Mouse (Mus musculus): ENCODE data around the gene Mgat4e. TPM values are rescaled to one million over a fixed set of nuclear protein-coding genes. Genes with fewer than 3 reads are reported as not detected.

Mgat4e gene
- polyA plus RNA-seq, 1 experiment = not detected

- H3K79me2 ChIP-seq (ENCODE audit: control insufficient read depth, insufficient read depth) = no peaks in the 10 kb centered on the region
- H3K4me3 ChIP-seq = no peak overlapping the region
- H3K4me2 ChIP-seq (ENCODE audit: low read depth) = no peak overlapping the region
- no peak overlapping the region for H3ac ChIP-seq (ENCODE audit: control insufficient read depth, insufficient read length)
- H3K27me3 ChIP-seq (ENCODE audit: control insufficient read depth, insufficient read depth, insufficient read length) = no peaks in the 10 kb centered on the region
- H3K36me3 ChIP-seq (ENCODE audit: control insufficient read depth, insufficient read depth) = no peaks in the 10 kb centered on the region
- TF ChIP-seq MYOG (IDR thresholded peaks at IDR 0.05; ENCODE audit: control insufficient read depth in 1 of 3, insufficient read depth in 1 of 3, insufficient read length in 2 of 3, low read depth in 2 of 3) = no peak
- no peak for TF ChIP-seq POLR2AphosphoS2 (IDR thresholded peaks at IDR 0.05; ENCODE audit: insufficient read length, low read depth)
- no peak for TF ChIP-seq E2F4 (IDR thresholded peaks at IDR 0.05; ENCODE audit: insufficient read depth)
- no peak for TF ChIP-seq TCF12 (IDR thresholded peaks at IDR 0.05; ENCODE audit: insufficient read depth, poor library complexity, severe bottlenecking)
- no peak for TF ChIP-seq MAX (IDR thresholded peaks at IDR 0.05; ENCODE audit: low read depth)
- TF ChIP-seq CEBPB (IDR thresholded peaks at IDR 0.05; ENCODE audit: insufficient read depth, poor library complexity, severe bottlenecking) = no peak
- no peak for TF ChIP-seq POLR2A (IDR thresholded peaks at IDR 0.05; ENCODE audit: insufficient read length, low read depth)
- TF ChIP-seq SRF (IDR thresholded peaks at IDR 0.05; ENCODE audit: control insufficient read depth, insufficient read length, low read depth) = no peak
- no peak for TF ChIP-seq USF1 (IDR thresholded peaks at IDR 0.05; ENCODE audit: low read depth)
- TF ChIP-seq MYOD1 (IDR thresholded peaks at IDR 0.05; ENCODE audit: control insufficient read depth in 1 of 3, insufficient read length in 2 of 3, low read depth in 2 of 3) = no peak
Observed at GRCm38 (mm10) chr1:134526752-134527151, 22.7 kb downstream of the Mgat4e start.

DNA sequence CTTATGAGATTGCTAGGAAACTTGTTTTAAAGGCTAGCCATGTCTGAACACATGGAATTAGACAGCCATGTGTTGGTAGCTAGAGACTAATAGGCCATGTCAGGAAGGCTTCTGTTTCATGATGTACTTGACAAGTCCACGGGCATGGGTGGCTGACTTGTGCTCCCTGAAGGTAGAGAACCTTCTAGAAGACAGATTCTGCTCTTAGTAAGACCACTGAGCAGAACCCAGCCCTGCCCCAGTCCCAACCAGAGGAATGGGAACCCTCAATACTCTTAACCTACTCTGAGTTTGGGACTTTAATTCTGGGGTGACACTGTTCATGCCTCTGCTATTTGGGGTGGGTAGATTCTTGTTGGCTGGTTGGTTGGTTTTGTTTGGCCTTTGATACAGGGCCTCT lies 24.5 kb downstream of the Mgat4e start:
- no peak overlapping the region for H3ac ChIP-seq (ENCODE audit: control insufficient read depth, insufficient read length)
- no peaks in the 10 kb centered on the region for H3K36me3 ChIP-seq (ENCODE audit: control insufficient read depth, insufficient read depth)
- H3K79me2 ChIP-seq (ENCODE audit: control insufficient read depth, insufficient read depth) = no peaks in the 10 kb centered on the region
- H3K27me3 ChIP-seq (ENCODE audit: control insufficient read depth, insufficient read depth, insufficient read length) = no peaks in the 10 kb centered on the region
- no peak overlapping the region for H3K4me2 ChIP-seq (ENCODE audit: low read depth)
- no peak overlapping the region for H3K4me3 ChIP-seq
- no peak for TF ChIP-seq SRF (IDR thresholded peaks at IDR 0.05; ENCODE audit: control insufficient read depth, insufficient read length, low read depth)
- no peak for TF ChIP-seq TCF12 (IDR thresholded peaks at IDR 0.05; ENCODE audit: insufficient read depth, poor library complexity, severe bottlenecking)
- TF ChIP-seq CEBPB (IDR thresholded peaks at IDR 0.05; ENCODE audit: insufficient read depth, poor library complexity, severe bottlenecking) = no peak
- TF ChIP-seq MAX (IDR thresholded peaks at IDR 0.05; ENCODE audit: low read depth) = no peak
- TF ChIP-seq USF1 (IDR thresholded peaks at IDR 0.05; ENCODE audit: low read depth) = no peak
- TF ChIP-seq MYOG (IDR thresholded peaks at IDR 0.05; ENCODE audit: control insufficient read depth in 1 of 3, insufficient read depth in 1 of 3, insufficient read length in 2 of 3, low read depth in 2 of 3) = no peak
- TF ChIP-seq MYOD1 (IDR thresholded peaks at IDR 0.05; ENCODE audit: control insufficient read depth in 1 of 3, insufficient read length in 2 of 3, low read depth in 2 of 3) = no peak
- no peak for TF ChIP-seq POLR2A (IDR thresholded peaks at IDR 0.05; ENCODE audit: insufficient read length, low read depth)
- no peak for TF ChIP-seq TCF3 (IDR thresholded peaks at IDR 0.05; ENCODE audit: insufficient read length, low read depth)
- TF ChIP-seq POLR2AphosphoS2 (IDR thresholded peaks at IDR 0.05; ENCODE audit: insufficient read length, low read depth) = no peak
- TF ChIP-seq REST (IDR thresholded peaks at IDR 0.05; ENCODE audit: insufficient read depth, insufficient read length) = no peak
- TF ChIP-seq E2F4 (IDR thresholded peaks at IDR 0.05; ENCODE audit: insufficient read depth) = no peak

- no peak for TF ChIP-seq USF1 (IDR thresholded peaks at IDR 0.05; ENCODE audit: low read depth)
- no peak for TF ChIP-seq TCF3 (IDR thresholded peaks at IDR 0.05; ENCODE audit: insufficient read length, low read depth)
- no peak for TF ChIP-seq REST (IDR thresholded peaks at IDR 0.05; ENCODE audit: insufficient read depth, insufficient read length)
- TF ChIP-seq MYOD1 (IDR thresholded peaks at IDR 0.05; ENCODE audit: control insufficient read depth in 1 of 3, insufficient read length in 2 of 3, low read depth in 2 of 3) = no peak
- no peak for TF ChIP-seq MYOG (IDR thresholded peaks at IDR 0.05; ENCODE audit: control insufficient read depth in 1 of 3, insufficient read depth in 1 of 3, insufficient read length in 2 of 3, low read depth in 2 of 3)
- TF ChIP-seq POLR2AphosphoS2 (IDR thresholded peaks at IDR 0.05; ENCODE audit: insufficient read length, low read depth) = no peak
- no peak for TF ChIP-seq E2F4 (IDR thresholded peaks at IDR 0.05; ENCODE audit: insufficient read depth)
- TF ChIP-seq TCF12 (IDR thresholded peaks at IDR 0.05; ENCODE audit: insufficient read depth, poor library complexity, severe bottlenecking) = no peak
- no peak for TF ChIP-seq MAX (IDR thresholded peaks at IDR 0.05; ENCODE audit: low read depth)
- TF ChIP-seq CEBPB (IDR thresholded peaks at IDR 0.05; ENCODE audit: insufficient read depth, poor library complexity, severe bottlenecking) = no peak
- no peak for TF ChIP-seq SRF (IDR thresholded peaks at IDR 0.05; ENCODE audit: control insufficient read depth, insufficient read length, low read depth)
- TF ChIP-seq POLR2A (IDR thresholded peaks at IDR 0.05; ENCODE audit: insufficient read length, low read depth) = no peak
- Histone ChIP-seq H3K4me2 (ENCODE audit: low read depth) (no peak overlapping the region), H3ac (ENCODE audit: control insufficient read depth, insufficient read length) (no peak overlapping the region), H3K36me3 (ENCODE audit: control insufficient read depth, insufficient read depth) (no peaks in the 10 kb centered on the region), H3K79me2 (ENCODE audit: control insufficient read depth, insufficient read depth) (no peaks in the 10 kb centered on the region), H3K27me3 (ENCODE audit: control insufficient read depth, insufficient read depth, insufficient read length) (no peaks in the 10 kb centered on the region), H3K4me3 (no peak overlapping the region)
Observed at GRCm38 (mm10) chr1:134524424-134524823, 25.1 kb downstream of the Mgat4e start.

GRCm38 (mm10) chr1:134522325-134522724 lies 27.2 kb downstream of the Mgat4e start:
- H3K79me2 ChIP-seq (ENCODE audit: control insufficient read depth, insufficient read depth) = no peaks in the 10 kb centered on the region
- H3K36me3 ChIP-seq (ENCODE audit: control insufficient read depth, insufficient read depth) = no peaks in the 10 kb centered on the region
- H3K4me2 ChIP-seq (ENCODE audit: low read depth) = no peak overlapping the region
- no peaks in the 10 kb centered on the region for H3K27me3 ChIP-seq (ENCODE audit: control insufficient read depth, insufficient read depth, insufficient read length)
- H3K4me3 ChIP-seq = no peak overlapping the region
- H3ac ChIP-seq (ENCODE audit: control insufficient read depth, insufficient read length) = no peak overlapping the region
- TF ChIP-seq TCF12 (IDR thresholded peaks at IDR 0.05; ENCODE audit: insufficient read depth, poor library complexity, severe bottlenecking) = no peak
- TF ChIP-seq CEBPB (IDR thresholded peaks at IDR 0.05; ENCODE audit: insufficient read depth, poor library complexity, severe bottlenecking) = no peak

GRCm38 (mm10) chr1:134521163-134521562 lies 28.3 kb downstream of the Mgat4e start:
- Histone ChIP-seq H3K4me3 (no peak overlapping the region), H3K27me3 (ENCODE audit: control insufficient read depth, insufficient read depth, insufficient read length) (no peaks in the 10 kb centered on the region), H3K4me2 (ENCODE audit: low read depth) (no peak overlapping the region), H3K36me3 (ENCODE audit: control insufficient read depth, insufficient read depth) (no peaks in the 10 kb centered on the region), H3ac (ENCODE audit: control insufficient read depth, insufficient read length) (no peak overlapping the region), H3K79me2 (ENCODE audit: control insufficient read depth, insufficient read depth) (no peaks in the 10 kb centered on the region)
- TF ChIP-seq REST (IDR thresholded peaks at IDR 0.05; ENCODE audit: insufficient read depth, insufficient read length) (no peak), TCF12 (IDR thresholded peaks at IDR 0.05; ENCODE audit: insufficient read depth, poor library complexity, severe bottlenecking) (no peak), MAX (IDR thresholded peaks at IDR 0.05; ENCODE audit: low read depth) (no peak), TCF3 (IDR thresholded peaks at IDR 0.05; ENCODE audit: insufficient read length, low read depth) (no peak), POLR2A (IDR thresholded peaks at IDR 0.05; ENCODE audit: insufficient read length, low read depth) (no peak), POLR2AphosphoS2 (IDR thresholded peaks at IDR 0.05; ENCODE audit: insufficient read length, low read depth) (no peak), USF1 (IDR thresholded peaks at IDR 0.05; ENCODE audit: low read depth) (no peak)

All from myocyte (in vitro differentiated cells).